Mouse (Mus musculus): ENCODE measurements at regions not wholly inside any gene's neighbourhood (a gene's known extent, or its start where the extent isn't known, plus 50 kb on each side); places are given as distances from the start of the nearest gene placed in this dataset.

DNA sequence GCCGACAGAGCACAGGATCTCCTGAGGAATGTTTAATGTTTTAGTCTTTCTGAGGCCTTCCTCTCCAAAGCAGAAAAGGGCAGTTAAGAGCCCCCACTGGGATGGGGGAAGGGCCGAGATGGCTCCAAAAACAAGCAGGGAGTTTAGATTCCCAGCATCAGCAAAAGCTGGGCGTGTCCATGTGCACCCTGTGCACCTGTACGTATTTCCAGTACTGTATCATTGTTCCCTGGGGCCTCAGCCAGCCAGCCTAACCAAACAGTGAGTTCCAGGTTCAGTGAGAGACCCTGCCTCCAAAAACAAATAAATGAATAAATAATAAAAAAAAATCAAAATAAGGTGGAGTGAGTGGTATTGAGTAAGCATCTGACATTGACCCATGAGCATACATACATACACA is 50.8 kb upstream of the Olfm1 start:
- no peak for TF ChIP-seq GATA4 (IDR thresholded peaks at IDR 0.05; ENCODE audit: insufficient replicate concordance, low read length)

- no peak for TF ChIP-seq GATA4 (IDR thresholded peaks at IDR 0.05; ENCODE audit: insufficient replicate concordance, low read length)
These were observed 51.2 kb upstream of the Olfm1 start for GRCm38 (mm10) chr2:28141556-28141955.

DNA sequence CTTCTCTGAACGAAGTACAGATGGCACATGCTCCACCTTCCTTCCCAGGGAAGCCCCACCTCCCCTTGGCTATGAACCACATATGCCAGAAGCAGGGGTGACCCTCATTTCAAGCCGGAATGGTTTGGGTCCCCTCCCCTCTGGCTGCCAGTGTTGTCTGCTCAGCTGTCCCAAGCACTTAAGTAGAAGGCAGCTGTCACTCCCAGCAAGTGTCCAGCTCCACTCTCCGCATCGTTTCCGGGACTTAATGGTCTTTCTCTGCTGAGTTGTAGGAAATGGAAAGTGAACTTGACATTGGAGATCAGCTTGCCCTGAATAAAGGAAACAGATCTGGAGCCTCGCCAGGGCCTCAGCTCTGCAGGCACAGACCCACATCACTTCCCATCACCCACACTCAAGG is 53.9 kb upstream of the Fcnb start:
- 0 out of 2 replicates have a peak, but pooled peaks have one; percentile 31 for TF ChIP-seq GATA4 (IDR thresholded peaks at IDR 0.05; ENCODE audit: insufficient replicate concordance, low read length)

- TF ChIP-seq GATA4 (IDR thresholded peaks at IDR 0.05; ENCODE audit: insufficient replicate concordance, low read length), result no peak
These were observed 49.9 kb upstream of the Fcnb start for GRCm38 (mm10) chr2:28134605-28135004.
